Mouse (Mus musculus) CH12.LX (cell line): ENCODE measurements around the gene Plcd1. TPM values are rescaled to one million over a fixed set of nuclear protein-coding genes. Genes with fewer than 3 reads are reported as not detected.

Experiments
- DNase-seq: peaks from one replicate; pipeline ENCODE4 v3.0.0-alpha.2; 2013; ENCODE audit errors: extremely low read depth
- H3K27ac ChIP-seq: 2 replicates; pipeline ENCODE4 v1.5.1; 2012; ENCODE audit warnings: low read depth, mild to moderate bottlenecking, control low read depth, moderate library complexity; ENCODE audit not compliant: insufficient read depth
- H3K27me3 ChIP-seq: replicated peaks from 2 replicates; pipeline ENCODE3; 2012; ENCODE audit warnings: inconsistent platforms
- H3K36me3 ChIP-seq, 2 experiments: replicated peaks in 1 of 2; 2 replicates each; pipeline versions ENCODE3 to v1.6.1; 2012; ENCODE audit warnings: inconsistent platforms in 1 of 2, low read length in 1 of 2, mild to moderate bottlenecking in 1 of 2, mixed read lengths in 1 of 2, moderate library complexity in 1 of 2; ENCODE audit not compliant: control insufficient read depth in 1 of 2, insufficient read depth in 1 of 2
- H3K4me1 ChIP-seq, 2 experiments: 2 replicates each; pipeline ENCODE4 v1.6.1; 2012; ENCODE audit warnings: inconsistent platforms in 1 of 2, moderate library complexity in 1 of 2; ENCODE audit not compliant: insufficient read depth in 2 of 2, control insufficient read depth in 1 of 2
- H3K4me2 ChIP-seq: 2 replicates; pipeline ENCODE4 v1.6.1; 2012; ENCODE audit warnings: low read depth, mild to moderate bottlenecking, control low read depth; ENCODE audit not compliant: poor library complexity, insufficient read depth, severe bottlenecking
- H3K4me3 ChIP-seq, 3 experiments: fragments of 150-350 bp in 1 of 3; sonication (generic) in 1 of 3; replicated peaks in 1 of 3; 2 replicates each; pipeline versions ENCODE3 to v1.5.1; 2011 to 2012; ENCODE audit warnings: low read depth in 2 of 3, low read length in 2 of 3, mild to moderate bottlenecking in 2 of 3, moderate library complexity in 2 of 3, control low read depth in 1 of 3, improper control_type of control experiment in 1 of 3, inconsistent platforms in 1 of 3, mixed read lengths in 1 of 3; ENCODE audit not compliant: poor library complexity in 1 of 3
- H3K79me2 ChIP-seq: replicated peaks from 2 replicates; pipeline ENCODE4 v1.6.1; 2012; ENCODE audit warnings: mild to moderate bottlenecking, moderate library complexity; ENCODE audit not compliant: control insufficient read depth, poor library complexity, insufficient read depth, severe bottlenecking; ENCODE audit errors: extremely low read depth
- H3K9ac ChIP-seq: 2 replicates; pipeline ENCODE4 v1.6.1; 2012; ENCODE audit warnings: low read depth, mild to moderate bottlenecking, control low read depth, moderate library complexity; ENCODE audit not compliant: insufficient read depth
- H3K9me3 ChIP-seq: replicated peaks from 2 replicates; pipeline ENCODE3; 2012; ENCODE audit warnings: low read length, inconsistent platforms, mixed read lengths
- ELF1 ChIP-seq: IDR thresholded peaks from 2 replicates; pipeline ENCODE4 v1.6.1; 2014; ENCODE audit warnings: low read depth, mild to moderate bottlenecking, inconsistent platforms, low read length, improper control_type of control experiment
- ETS1 ChIP-seq: conservative IDR thresholded peaks from 2 replicates; pipeline ENCODE4 v1.6.1; 2012; ENCODE audit warnings: low read depth, mild to moderate bottlenecking, inconsistent platforms, low read length, improper control_type of control experiment, moderate library complexity
- GABPA ChIP-seq: IDR thresholded peaks from 2 replicates; pipeline ENCODE4 v1.6.1; 2012; ENCODE audit warnings: low read depth, low read length, improper control_type of control experiment, inconsistent platforms; ENCODE audit not compliant: insufficient replicate concordance
- IRF4 ChIP-seq: IDR thresholded peaks from 2 replicates; pipeline ENCODE4 v1.6.1; 2014; ENCODE audit warnings: low read depth, mild to moderate bottlenecking, inconsistent platforms, low read length, improper control_type of control experiment
- MAFK ChIP-seq: IDR thresholded peaks from 2 replicates; pipeline ENCODE4 v1.6.1; 2011; ENCODE audit warnings: low read length, improper control_type of control experiment; ENCODE audit not compliant: insufficient replicate concordance
- MAX ChIP-seq: IDR thresholded peaks from 2 replicates; pipeline ENCODE4 v1.6.1; 2011; ENCODE audit warnings: low read length, improper control_type of control experiment
- MEF2A ChIP-seq: IDR thresholded peaks from 2 replicates; pipeline ENCODE4 v1.6.1; 2014; ENCODE audit warnings: low read depth, mild to moderate bottlenecking, inconsistent platforms, low read length, improper control_type of control experiment, borderline replicate concordance
- POLR2A ChIP-seq: IDR thresholded peaks from 2 replicates; pipeline ENCODE4 v1.6.1; 2011; ENCODE audit warnings: low read depth, mild to moderate bottlenecking, improper control_type of control experiment, low read length
- POLR2AphosphoS2 ChIP-seq: IDR thresholded peaks from 2 replicates; pipeline ENCODE4 v1.6.1; 2011; ENCODE audit warnings: low read depth, low read length, improper control_type of control experiment
- RAD21 ChIP-seq: IDR thresholded peaks from 2 replicates; pipeline ENCODE4 v1.6.1; 2011; ENCODE audit warnings: low read depth, mild to moderate bottlenecking, low read length, improper control_type of control experiment, moderate library complexity
- SIN3A ChIP-seq: IDR thresholded peaks from 2 replicates; pipeline ENCODE4 v1.6.1; 2012; ENCODE audit warnings: low read length, improper control_type of control experiment, inconsistent platforms
- UBTF ChIP-seq: IDR thresholded peaks from 2 replicates; pipeline ENCODE4 v1.6.1; 2012; ENCODE audit warnings: low read depth, mild to moderate bottlenecking, inconsistent platforms, low read length, improper control_type of control experiment, moderate library complexity
- ZC3H11A ChIP-seq: IDR thresholded peaks from 2 replicates; pipeline ENCODE4 v1.6.1; 2012; ENCODE audit warnings: low read depth, mild to moderate bottlenecking, inconsistent platforms, low read length, improper control_type of control experiment
- ZKSCAN1 ChIP-seq: IDR thresholded peaks from 2 replicates; pipeline ENCODE4 v1.6.1; 2012; ENCODE audit warnings: low read depth, inconsistent platforms, low read length, improper control_type of control experiment, borderline replicate concordance
- ZMIZ1 ChIP-seq: IDR thresholded peaks from 2 replicates; pipeline ENCODE4 v1.6.1; 2012; ENCODE audit warnings: low read depth, mild to moderate bottlenecking, inconsistent platforms, low read length, improper control_type of control experiment
- ZNF384 ChIP-seq: IDR thresholded peaks from 2 replicates; pipeline ENCODE4 v1.6.1; 2012; ENCODE audit warnings: low read depth, low read length, improper control_type of control experiment, inconsistent platforms
- dilution Hi-C: fragments of 300-500 bp; cut with MboI; formaldehyde crosslinking; loops from 2 replicates; pipeline ENCODE4 v1.14.3; 2020; ENCODE audit warnings: low sequenced_read_pairs; ENCODE audit not compliant: extremely low pct_unique_long_range_greater_than_20kb, extremely low pct_ligation_motif_present
- in situ Hi-C: fragments of 300-500 bp; cut with MboI; formaldehyde crosslinking; loops from 3 replicates; pipeline ENCODE4 v1.14.3; 2019; ENCODE audit warnings: low sequenced_read_pairs, low pct_ligation_motif_present, low pct_unique_long_range_greater_than_20kb, mixed read lengths
- polyA plus RNA-seq: library from polyadenylated mRNA; unstranded; fragments of >175 nt; gene quantifications from 2 replicates; pipeline ENCODE4 v1.2.1, GENCODE M21; 2012; ENCODE audit warnings: low read depth; ENCODE audit not compliant: insufficient read length
- total RNA-seq, 2 experiments: library from RNA; depleted of rRNA; stranded (reverse); fragments of 300-350 nt in 1 of 2; fragments of >200 nt in 1 of 2; gene quantifications; 2 replicates each; pipeline ENCODE4 v1.2.3; 2012 to 2014

Gene Plcd1
- total and polyA plus RNA-seq, 3 experiments: 0.38 to 0.43 TPM; not detected in 1

GRCm38 (mm10) chr9:119025832-119026331, 67.4 kb downstream of the Plcd1 start:
- no peaks in the 10 kb centered on the region for H3K9me3 ChIP-seq
- no peak overlapping the region for H3K4me3 ChIP-seq
- H3K4me1 ChIP-seq: no peaks in the 10 kb centered on the region
- TF ChIP-seq MEF2A (no peak), ZKSCAN1 (no peak), ETS1 (no peak), POLR2AphosphoS2 (no peak), MAFK (no peak), POLR2A (no peak), ZNF384 (no peak), RAD21 (no peak)
- H3K36me3 ChIP-seq: no peaks in the 10 kb centered on the region
- dilution Hi-C loops (no loop called here), in situ Hi-C loops (no loop called here)
- H3K9ac ChIP-seq: no peak overlapping the region
- no peak for DNase-seq
- H3K4me2 ChIP-seq: no peak overlapping the region
- H3K79me2 ChIP-seq: no peaks in the 10 kb centered on the region
- no peak overlapping the region for H3K27ac ChIP-seq
- peaks cover 78% of the 10 kb centered on the region for H3K27me3 ChIP-seq

GRCm38 (mm10) chr9:119025263-119025662, 68.0 kb downstream of the Plcd1 start:
- in situ Hi-C loops (no loop called here), dilution Hi-C loops (no loop called here)
- Histone ChIP-seq H3K4me1 (no peaks in the 10 kb centered on the region), H3K27ac (no peak overlapping the region), H3K9me3 (no peaks in the 10 kb centered on the region), H3K9ac (no peak overlapping the region), H3K79me2 (no peaks in the 10 kb centered on the region), H3K36me3 (no peaks in the 10 kb centered on the region), H3K4me3 (no peak overlapping the region), H3K4me2 (no peak overlapping the region), H3K27me3 (peaks cover 81% of the 10 kb centered on the region)
- TF ChIP-seq POLR2A (no peak), ZNF384 (no peak), GABPA (no peak), ETS1 (no peak), SIN3A (no peak), ZMIZ1 (no peak), UBTF (no peak), IRF4 (no peak), MAX (no peak), ZC3H11A (no peak), ELF1 (no peak)
- DNase-seq: no peak
